Mouse (Mus musculus): Measurements from ENCODE around the gene Pacrg. TPM values are rescaled to one million over a fixed set of nuclear protein-coding genes. Genes with fewer than 3 reads are reported as not detected.
A peak's percentile ranks its signal among the peaks of the same experiment; 100 is the strongest.

Pacrg gene
- total and polyA plus RNA-seq, 2 experiments from 2014 or later = 9.5 to 26.1 TPM

- no peak for TF ChIP-seq CTCF (IDR thresholded peaks at IDR 0.05; ENCODE audit: low read depth)
- no peak overlapping the region for H3K4me2 ChIP-seq (ENCODE audit: low read depth, low read length)
- no peak overlapping the region for H3K27ac ChIP-seq
- H3K9ac ChIP-seq (replicated peaks; ENCODE audit: low read length) = no peak overlapping the region
- H3K27me3 ChIP-seq (ENCODE audit: insufficient read depth, low read length) = no peaks in the 10 kb centered on the region
- no peak overlapping the region for H3K4me3 ChIP-seq (ENCODE audit: low read length)
- no peak for ATAC-seq
- DNase-seq (ENCODE audit: low spot score) = no peak
- 0 out of 2 replicates have a peak, but pooled peaks cover 3% of the 10 kb centered on the region for H3K4me1 ChIP-seq (ENCODE audit: insufficient read depth, low read length)
- no peaks in the 10 kb centered on the region for H3K9me3 ChIP-seq (ENCODE audit: low read length)
- 76% methylated on average over 1 of the region's 1 CpGs for WGBS
- H3K36me3 ChIP-seq (ENCODE audit: insufficient read depth, low read length) = no peaks in the 10 kb centered on the region
Measured at GRCm38 (mm10) chr17:10481081-10481480, 359.0 kb downstream of the Pacrg start.

GRCm38 (mm10) chr17:10479020-10479707 lies 360.9 kb downstream of the Pacrg start:
- Histone ChIP-seq H3K36me3 (ENCODE audit: insufficient read depth, low read length) (no peaks in the 10 kb centered on the region), H3K9me3 (ENCODE audit: low read length) (no peaks in the 10 kb centered on the region), H3K27me3 (ENCODE audit: insufficient read depth, low read length) (no peaks in the 10 kb centered on the region), H3K4me3 (ENCODE audit: low read length) (no peak overlapping the region), H3K4me2 (ENCODE audit: low read depth, low read length) (no peak overlapping the region), H3K9ac (replicated peaks; ENCODE audit: low read length) (no peak overlapping the region), H3K4me1 (ENCODE audit: insufficient read depth, low read length) (0 out of 2 replicates have a peak, but pooled peaks cover 3% of the 10 kb centered on the region), H3K27ac (no peak overlapping the region; the same call in 1 of the 2 replicates)
- no peak for ATAC-seq
- WGBS = 75% methylated on average over 17 of the region's 17 CpGs
- DNase-seq (ENCODE audit: low spot score) = no peak
- no peak for TF ChIP-seq CTCF (IDR thresholded peaks at IDR 0.05; ENCODE audit: low read depth)

DNA sequence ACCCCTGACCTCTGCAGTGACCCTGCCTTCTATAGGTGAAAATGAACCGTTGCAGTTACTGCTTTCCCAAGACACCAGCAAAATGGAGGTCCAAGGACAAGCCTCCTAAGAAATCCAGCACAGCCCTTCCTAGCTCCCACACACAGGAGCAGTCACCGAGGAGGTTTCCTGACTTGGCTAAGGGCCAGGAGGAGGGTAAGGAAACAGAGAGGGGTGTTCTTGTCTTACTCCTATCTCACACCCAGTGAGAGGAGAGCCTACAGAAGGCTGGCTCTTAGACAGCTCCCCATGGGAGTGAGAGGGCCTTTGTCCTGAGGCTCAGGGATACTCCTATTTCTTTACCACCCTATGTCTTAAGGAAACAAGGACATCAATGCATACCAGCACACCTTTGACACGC lies 361.7 kb downstream of the Pacrg start:
- no peak overlapping the region for H3K9ac ChIP-seq (replicated peaks; ENCODE audit: low read length)
- no peak overlapping the region for H3K27ac ChIP-seq
- H3K4me2 ChIP-seq (ENCODE audit: low read depth, low read length) = no peak overlapping the region
- no peak for DNase-seq (ENCODE audit: low spot score)
- no peaks in the 10 kb centered on the region for H3K9me3 ChIP-seq (ENCODE audit: low read length)
- H3K36me3 ChIP-seq (ENCODE audit: insufficient read depth, low read length) = no peaks in the 10 kb centered on the region
- no peak for ATAC-seq
- TF ChIP-seq CTCF (IDR thresholded peaks at IDR 0.05; ENCODE audit: low read depth) = no peak
- 67% methylated on average over 3 of the region's 3 CpGs for WGBS
- H3K4me1 ChIP-seq (ENCODE audit: insufficient read depth, low read length) = 0 out of 2 replicates have a peak, but pooled peaks cover 3% of the 10 kb centered on the region
- H3K4me3 ChIP-seq (ENCODE audit: low read length) = no peak overlapping the region
- H3K27me3 ChIP-seq (ENCODE audit: insufficient read depth, low read length) = no peaks in the 10 kb centered on the region

DNA sequence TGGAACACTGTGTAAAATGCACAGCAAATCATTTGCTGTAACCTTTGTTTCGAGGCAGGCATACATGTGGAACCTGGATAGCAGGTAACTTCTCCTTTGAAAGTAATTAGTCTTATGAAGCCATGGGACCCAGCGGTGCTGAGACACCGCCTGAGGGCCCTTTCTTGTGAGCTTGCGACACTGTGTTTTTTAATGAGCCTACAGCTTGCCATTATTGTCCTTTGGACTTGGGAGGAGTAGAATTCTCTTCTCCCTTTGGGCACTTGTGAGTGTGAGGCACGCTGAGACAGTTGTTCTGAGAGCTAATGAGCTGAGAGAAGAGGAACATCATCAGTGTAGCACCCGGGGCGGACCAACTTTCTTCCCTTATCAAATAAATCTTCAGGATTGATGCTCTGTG lies 363.3 kb downstream of the Pacrg start:
- Histone ChIP-seq H3K27me3 (ENCODE audit: insufficient read depth, low read length) (no peaks in the 10 kb centered on the region), H3K4me1 (ENCODE audit: insufficient read depth, low read length) (0 out of 2 replicates have a peak, but pooled peaks cover 3% of the 10 kb centered on the region), H3K4me2 (ENCODE audit: low read depth, low read length) (no peak overlapping the region), H3K36me3 (ENCODE audit: insufficient read depth, low read length) (no peaks in the 10 kb centered on the region), H3K4me3 (ENCODE audit: low read length) (no peak overlapping the region), H3K27ac (no peak overlapping the region), H3K9me3 (ENCODE audit: low read length) (no peaks in the 10 kb centered on the region), H3K9ac (replicated peaks; ENCODE audit: low read length) (no peak overlapping the region)
- ATAC-seq (no peak), DNase-seq (ENCODE audit: low spot score) (no peak)
- 44% methylated on average over 7 of the region's 7 CpGs for WGBS
- TF ChIP-seq CTCF (IDR thresholded peaks at IDR 0.05; ENCODE audit: low read depth) = no peak

DNA sequence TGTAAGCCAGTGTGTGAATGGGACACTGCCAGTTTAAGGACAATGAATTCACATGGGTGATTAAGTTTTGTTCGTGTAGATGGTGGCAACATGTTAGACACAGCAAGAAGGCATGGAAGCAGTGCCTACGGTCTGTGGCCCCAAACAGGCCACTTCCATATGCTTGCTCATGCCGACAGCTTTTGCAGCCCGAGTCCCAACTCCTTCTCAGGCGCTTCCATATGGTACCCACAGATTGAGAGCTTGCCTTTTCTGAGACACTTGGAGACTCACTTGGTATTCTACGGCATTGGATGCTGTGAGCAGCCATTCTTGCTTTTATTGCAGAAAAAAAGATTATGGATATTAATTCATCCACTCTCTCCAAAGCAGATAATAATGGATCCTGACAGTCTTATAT lies 365.1 kb downstream of the Pacrg start:
- ATAC-seq (no peak), DNase-seq (ENCODE audit: low spot score) (no peak)
- Histone ChIP-seq H3K4me3 (ENCODE audit: low read length) (no peak overlapping the region), H3K9me3 (ENCODE audit: low read length) (no peaks in the 10 kb centered on the region), H3K27ac (no peak overlapping the region), H3K36me3 (ENCODE audit: insufficient read depth, low read length) (no peaks in the 10 kb centered on the region), H3K27me3 (ENCODE audit: insufficient read depth, low read length) (no peaks in the 10 kb centered on the region), H3K9ac (replicated peaks; ENCODE audit: low read length) (no peak overlapping the region), H3K4me1 (ENCODE audit: insufficient read depth, low read length) (0 out of 2 replicates have a peak, but pooled peaks cover 3% of the 10 kb centered on the region), H3K4me2 (ENCODE audit: low read depth, low read length) (no peak overlapping the region)
- WGBS = 65% methylated on average over 6 of the region's 6 CpGs
- no peak for TF ChIP-seq CTCF (IDR thresholded peaks at IDR 0.05; ENCODE audit: low read depth)

DNA sequence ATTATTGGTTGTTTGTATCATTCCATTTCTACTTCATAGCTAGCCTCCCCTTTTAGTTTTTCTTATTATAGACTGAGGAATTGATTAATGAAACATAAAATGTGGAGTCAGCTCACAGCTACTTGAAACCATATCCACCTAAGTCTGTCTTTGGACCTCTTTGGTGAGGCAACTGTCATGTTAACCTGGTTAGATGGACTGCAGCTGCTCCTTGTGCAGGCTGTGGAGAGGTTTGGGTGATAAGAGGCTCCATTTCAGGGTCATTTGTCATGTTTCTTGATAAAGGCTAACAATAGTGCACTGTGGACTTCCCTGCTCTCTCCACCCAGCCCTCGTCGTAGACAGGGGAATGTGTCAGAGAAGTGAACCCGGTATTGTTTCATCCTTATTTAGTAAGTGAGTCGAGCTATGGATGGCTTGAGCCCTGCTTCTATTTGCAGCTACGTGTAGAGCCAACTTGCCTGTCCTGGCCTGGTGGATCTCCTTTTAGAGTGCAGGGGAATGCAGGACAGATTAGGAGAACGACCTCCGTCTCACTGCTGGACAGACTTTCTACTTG lies 366.2 kb downstream of the Pacrg start:
- no peak for DNase-seq (ENCODE audit: low spot score)
- H3K4me2 ChIP-seq (ENCODE audit: low read depth, low read length) = no peak overlapping the region
- H3K9ac ChIP-seq (replicated peaks; ENCODE audit: low read length) = no peak overlapping the region
- no peak for TF ChIP-seq CTCF (IDR thresholded peaks at IDR 0.05; ENCODE audit: low read depth)
- 60% methylated on average over 7 of the region's 7 CpGs for WGBS
- H3K9me3 ChIP-seq (ENCODE audit: low read length) = no peaks in the 10 kb centered on the region
- 0 out of 2 replicates have a peak, but pooled peaks cover 3% of the 10 kb centered on the region for H3K4me1 ChIP-seq (ENCODE audit: insufficient read depth, low read length)
- H3K36me3 ChIP-seq (ENCODE audit: insufficient read depth, low read length) = no peaks in the 10 kb centered on the region
- no peaks in the 10 kb centered on the region for H3K27me3 ChIP-seq (ENCODE audit: insufficient read depth, low read length)
- H3K4me3 ChIP-seq (ENCODE audit: low read length) = no peak overlapping the region
- no peak overlapping the region for H3K27ac ChIP-seq
- ATAC-seq = no peak

DNA sequence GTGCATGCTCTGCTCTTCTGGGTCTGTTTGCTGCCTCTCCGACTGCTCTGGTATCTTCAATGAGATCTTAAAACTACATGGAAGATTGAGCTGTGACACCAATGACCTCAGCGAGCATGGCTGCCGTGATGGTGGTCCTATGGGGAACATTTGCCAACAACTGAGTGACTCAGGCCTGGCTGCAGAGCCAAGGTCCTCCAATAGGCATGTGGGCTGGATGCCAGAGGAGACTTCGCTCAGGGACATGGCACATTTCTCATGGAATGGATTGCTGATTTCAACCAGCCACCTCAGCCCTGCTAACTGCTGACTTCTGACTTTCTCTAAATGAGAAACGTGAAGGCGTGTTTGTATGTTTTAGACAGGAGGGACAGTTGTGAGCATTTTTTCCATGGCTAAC lies 366.9 kb downstream of the Pacrg start:
- Histone ChIP-seq H3K27me3 (ENCODE audit: insufficient read depth, low read length) (no peaks in the 10 kb centered on the region), H3K4me1 (ENCODE audit: insufficient read depth, low read length) (0 out of 2 replicates have a peak, but pooled peaks cover 3% of the 10 kb centered on the region), H3K27ac (no peak overlapping the region), H3K9me3 (ENCODE audit: low read length) (no peaks in the 10 kb centered on the region), H3K4me3 (ENCODE audit: low read length) (no peak overlapping the region), H3K9ac (replicated peaks; ENCODE audit: low read length) (no peak overlapping the region), H3K36me3 (ENCODE audit: insufficient read depth, low read length) (no peaks in the 10 kb centered on the region), H3K4me2 (ENCODE audit: low read depth, low read length) (no peak overlapping the region)
- TF ChIP-seq CTCF (IDR thresholded peaks at IDR 0.05; ENCODE audit: low read depth) = no peak; the same call in 1 of the 2 replicates
- peak; percentile 39 for DNase-seq (ENCODE audit: low spot score)
- 65% methylated on average over 6 of the region's 6 CpGs for WGBS
- no peak for ATAC-seq

Measured in hindbrain, postnatal 0 days (tissue).